Mouse (Mus musculus): ENCODE measurements around the gene Larp4. TPM values are rescaled to one million over a fixed set of nuclear protein-coding genes. Genes with fewer than 3 reads are reported as not detected.
"Not testable (repeated sequence)": the region's sequence is repeated elsewhere in the genome, so short reads cannot be mapped to it uniquely, and the experiment has no call there.

Gene Larp4
- total RNA-seq (2021), result 10 to 100 TPM; 49.3 to 54.0 TPM
- long read RNA-seq, full-length matches to known transcripts, result 18 of 40 reads
- long read RNA-seq, partial matches to known transcripts, result 2 of 40 reads
- long read RNA-seq, other reads (novel, unspliced or antisense), result 20 of 40 reads

GRCm38 (mm10) chr15:99969765-99970164 lies at the start of gene Larp4:
Larp4 (plus strand) TSS chr15:99970065.
- not testable (repeated sequence) for DNase-seq (ENCODE audit: low spot score in 2 of 2)

- no peak for DNase-seq (ENCODE audit: low spot score in 2 of 2)
Measured at GRCm38 (mm10) chr15:99931231-99931630, 38.6 kb upstream of the Larp4 start.

- DNase-seq (ENCODE audit: low spot score in 2 of 2), result no peak
Measured at GRCm38 (mm10) chr15:99934501-99934900, 35.4 kb upstream of the Larp4 start.

GRCm38 (mm10) chr15:99936659-99937058 lies 33.2 kb upstream of the Larp4 start:
- DNase-seq (ENCODE audit: low spot score in 2 of 2), result no peak

GRCm38 (mm10) chr15:99937841-99938240 lies 32.0 kb upstream of the Larp4 start:
- no peak for DNase-seq (ENCODE audit: low spot score in 2 of 2)

GRCm38 (mm10) chr15:99940426-99940825 lies 29.4 kb upstream of the Larp4 start:
- DNase-seq (ENCODE audit: low spot score in 2 of 2), result no peak

GRCm38 (mm10) chr15:99940970-99941630 lies 28.8 kb upstream of the Larp4 start:
- DNase-seq (ENCODE audit: low spot score in 2 of 2), result no peak

GRCm38 (mm10) chr15:99955324-99955723 lies 14.5 kb upstream of the Larp4 start:
- no peak for DNase-seq (ENCODE audit: low spot score in 2 of 2)

- DNase-seq (ENCODE audit: low spot score in 2 of 2), result no peak
Measured at GRCm38 (mm10) chr15:99965103-99965775, 4.6 kb upstream of the Larp4 start.

- DNase-seq (ENCODE audit: low spot score in 2 of 2), result no peak
Measured at GRCm38 (mm10) chr15:99966961-99967360, 2.9 kb upstream of the Larp4 start, which contains the start of gene Fam186a. Fam186a (minus strand) TSS chr15:99967061.

- DNase-seq (ENCODE audit: low spot score in 2 of 2), result no peak
Measured at GRCm38 (mm10) chr15:99970606-99971005, 741 bp downstream of the Larp4 start.

GRCm38 (mm10) chr15:99972361-99972988 lies 2.6 kb downstream of the Larp4 start:
- DNase-seq (ENCODE audit: low spot score in 2 of 2), result peak; percentile 95 to 96

- peak; percentile 8 to 34 for DNase-seq (ENCODE audit: low spot score in 2 of 2)
Measured at GRCm38 (mm10) chr15:99972989-99973911, 3.4 kb downstream of the Larp4 start.

GRCm38 (mm10) chr15:99974476-99975220 lies 4.8 kb downstream of the Larp4 start:
- no peak for DNase-seq (ENCODE audit: low spot score in 2 of 2)

GRCm38 (mm10) chr15:99976121-99976520 lies 6.3 kb downstream of the Larp4 start:
- not testable (repeated sequence) for DNase-seq (ENCODE audit: low spot score in 2 of 2)

GRCm38 (mm10) chr15:99979266-99979665 lies 9.4 kb downstream of the Larp4 start:
- no peak for DNase-seq (ENCODE audit: low spot score in 2 of 2)

GRCm38 (mm10) chr15:99979715-99980114 lies 9.8 kb downstream of the Larp4 start:
- DNase-seq (ENCODE audit: low spot score in 2 of 2), result no peak

GRCm38 (mm10) chr15:99993100-99993499 lies 23.2 kb downstream of the Larp4 start:
- DNase-seq (ENCODE audit: low spot score in 2 of 2), result no peak

- DNase-seq (ENCODE audit: low spot score in 2 of 2), result no peak
Measured at GRCm38 (mm10) chr15:99997114-99997804, 27.4 kb downstream of the Larp4 start.

GRCm38 (mm10) chr15:99999390-99999789 lies 29.5 kb downstream of the Larp4 start:
- DNase-seq (ENCODE audit: low spot score in 2 of 2), result no peak

Data from layer of hippocampus, adult 18-20 months (tissue).